Mouse (Mus musculus): ENCODE results near the gene Gm6588. TPM values are rescaled to one million over a fixed set of nuclear protein-coding genes. Genes with fewer than 3 reads are reported as not detected.
A peak's percentile ranks its signal among the peaks of the same experiment; 100 is the strongest.

Gm6588 gene
- polyA plus RNA-seq, 1 experiment from 2014 or later: 0.26 TPM

- 66% methylated on average over 10 of the region's 10 CpGs for WGBS
- ATAC-seq (ENCODE audit: low FRiP score, low TSS enrichment) (no peak), DNase-seq (no peak)
- H3K36me3 ChIP-seq (ENCODE audit: control insufficient read depth, insufficient read depth, low read length): 0 out of 2 replicates have a peak, but pooled peaks cover 22% of the 10 kb centered on the region
- H3K9me3 ChIP-seq (ENCODE audit: control insufficient read depth, low read length): no peaks in the 10 kb centered on the region
- no peaks in the 10 kb centered on the region for H3K27me3 ChIP-seq (ENCODE audit: control insufficient read depth, insufficient read depth, low read length)
- no peaks in the 10 kb centered on the region; the same call in 1 of the 2 replicates for H3K4me1 ChIP-seq (ENCODE audit: control insufficient read depth, insufficient read depth, low read length)
- no peak overlapping the region for H3K4me3 ChIP-seq (replicated peaks; ENCODE audit: low read depth, low read length)
- no peak overlapping the region for H3K27ac ChIP-seq (replicated peaks; ENCODE audit: low read depth, low read length)
- no peak overlapping the region for H3K9ac ChIP-seq (replicated peaks; ENCODE audit: low read length)
- no peak overlapping the region for H3K4me2 ChIP-seq (ENCODE audit: low read length)
Measured at GRCm38 (mm10) chr5:112438535-112438934, 10.7 kb upstream of the Gm6588 start.

- no peak overlapping the region for H3K27ac ChIP-seq (replicated peaks; ENCODE audit: low read depth, low read length)
- no peak for ATAC-seq (ENCODE audit: low FRiP score, low TSS enrichment)
- 85% methylated on average over 9 of the region's 9 CpGs for WGBS
- no peaks in the 10 kb centered on the region for H3K27me3 ChIP-seq (ENCODE audit: control insufficient read depth, insufficient read depth, low read length)
- no peak for DNase-seq
- no peak overlapping the region for H3K4me2 ChIP-seq (ENCODE audit: low read length)
- no peak overlapping the region for H3K9ac ChIP-seq (replicated peaks; ENCODE audit: low read length)
- peaks cover 14% of the 10 kb centered on the region; the same call in 1 of the 2 replicates for H3K36me3 ChIP-seq (ENCODE audit: control insufficient read depth, insufficient read depth, low read length)
- no peaks in the 10 kb centered on the region for H3K4me1 ChIP-seq (ENCODE audit: control insufficient read depth, insufficient read depth, low read length)
- no peak overlapping the region for H3K4me3 ChIP-seq (replicated peaks; ENCODE audit: low read depth, low read length)
- H3K9me3 ChIP-seq (ENCODE audit: control insufficient read depth, low read length): no peaks in the 10 kb centered on the region
Measured at GRCm38 (mm10) chr5:112453088-112453487, 3.9 kb downstream of the Gm6588 start.

GRCm38 (mm10) chr5:112454966-112455555, 5.8 kb downstream of the Gm6588 start:
- DNase-seq (peak; percentile 73), ATAC-seq (ENCODE audit: low FRiP score, low TSS enrichment) (no peak)
- no peak overlapping the region for H3K27ac ChIP-seq (replicated peaks; ENCODE audit: low read depth, low read length)
- H3K4me1 ChIP-seq (ENCODE audit: control insufficient read depth, insufficient read depth, low read length): no peaks in the 10 kb centered on the region; the same call in 1 of the 2 replicates
- no peaks in the 10 kb centered on the region for H3K9me3 ChIP-seq (ENCODE audit: control insufficient read depth, low read length)
- H3K27me3 ChIP-seq (ENCODE audit: control insufficient read depth, insufficient read depth, low read length): no peaks in the 10 kb centered on the region
- peaks cover 14% of the 10 kb centered on the region; the same call in 1 of the 2 replicates for H3K36me3 ChIP-seq (ENCODE audit: control insufficient read depth, insufficient read depth, low read length)
- 65% methylated on average over 12 of the region's 12 CpGs for WGBS
- H3K4me2 ChIP-seq (ENCODE audit: low read length): no peak overlapping the region
- no peak overlapping the region for H3K9ac ChIP-seq (replicated peaks; ENCODE audit: low read length)
- H3K4me3 ChIP-seq (replicated peaks; ENCODE audit: low read depth, low read length): no peak overlapping the region

GRCm38 (mm10) chr5:112459903-112460302, 10.7 kb downstream of the Gm6588 start:
- DNase-seq (no peak), ATAC-seq (ENCODE audit: low FRiP score, low TSS enrichment) (no peak)
- no peak overlapping the region for H3K4me2 ChIP-seq (ENCODE audit: low read length)
- no peak overlapping the region for H3K9ac ChIP-seq (replicated peaks; ENCODE audit: low read length)
- peaks cover 17% of the 10 kb centered on the region for H3K36me3 ChIP-seq (ENCODE audit: control insufficient read depth, insufficient read depth, low read length)
- no peaks in the 10 kb centered on the region for H3K9me3 ChIP-seq (ENCODE audit: control insufficient read depth, low read length)
- 58% methylated on average over 3 of the region's 3 CpGs for WGBS
- H3K27me3 ChIP-seq (ENCODE audit: control insufficient read depth, insufficient read depth, low read length): no peaks in the 10 kb centered on the region
- H3K4me1 ChIP-seq (ENCODE audit: control insufficient read depth, insufficient read depth, low read length): no peaks in the 10 kb centered on the region; the same call in 1 of the 2 replicates
- H3K27ac ChIP-seq (replicated peaks; ENCODE audit: low read depth, low read length): no peak overlapping the region
- H3K4me3 ChIP-seq (replicated peaks; ENCODE audit: low read depth, low read length): no peak overlapping the region

GRCm38 (mm10) chr5:112466331-112466730, 17.1 kb downstream of the Gm6588 start:
- H3K4me1 ChIP-seq (ENCODE audit: control insufficient read depth, insufficient read depth, low read length): no peaks in the 10 kb centered on the region; the same call in 1 of the 2 replicates
- no peak overlapping the region for H3K4me3 ChIP-seq (replicated peaks; ENCODE audit: low read depth, low read length)
- H3K9me3 ChIP-seq (ENCODE audit: control insufficient read depth, low read length): 0 out of 2 replicates have a peak, but pooled peaks cover 6% of the 10 kb centered on the region
- WGBS: 49% methylated on average over 6 of the region's 6 CpGs
- H3K36me3 ChIP-seq (ENCODE audit: control insufficient read depth, insufficient read depth, low read length): peaks cover 20% of the 10 kb centered on the region
- peak overlapping the region; percentile 3 for H3K27ac ChIP-seq (replicated peaks; ENCODE audit: low read depth, low read length)
- DNase-seq: peak; percentile 64
- H3K9ac ChIP-seq (replicated peaks; ENCODE audit: low read length): no peak overlapping the region
- no peak overlapping the region for H3K4me2 ChIP-seq (ENCODE audit: low read length)
- no peak for ATAC-seq (ENCODE audit: low FRiP score, low TSS enrichment)
- H3K27me3 ChIP-seq (ENCODE audit: control insufficient read depth, insufficient read depth, low read length): no peaks in the 10 kb centered on the region

GRCm38 (mm10) chr5:112468986-112469581, 19.9 kb downstream of the Gm6588 start:
- Histone ChIP-seq H3K27me3 (ENCODE audit: control insufficient read depth, insufficient read depth, low read length) (no peaks in the 10 kb centered on the region), H3K4me2 (ENCODE audit: low read length) (no peak overlapping the region), H3K36me3 (ENCODE audit: control insufficient read depth, insufficient read depth, low read length) (peaks cover 24% of the 10 kb centered on the region), H3K4me1 (ENCODE audit: control insufficient read depth, insufficient read depth, low read length) (peaks cover 5% of the 10 kb centered on the region), H3K9me3 (ENCODE audit: control insufficient read depth, low read length) (0 out of 2 replicates have a peak, but pooled peaks cover 6% of the 10 kb centered on the region), H3K4me3 (replicated peaks; ENCODE audit: low read depth, low read length) (no peak overlapping the region), H3K9ac (replicated peaks; ENCODE audit: low read length) (no peak overlapping the region), H3K27ac (replicated peaks; ENCODE audit: low read depth, low read length) (no peak overlapping the region)
- no peak for DNase-seq
- ATAC-seq (ENCODE audit: low FRiP score, low TSS enrichment): no peak
- 83% methylated on average over 4 of the region's 4 CpGs for WGBS

GRCm38 (mm10) chr5:112470144-112470543, 20.9 kb downstream of the Gm6588 start:
- DNase-seq: peak; percentile 73
- ATAC-seq (ENCODE audit: low FRiP score, low TSS enrichment): no peak
- WGBS: 75% methylated on average over 6 of the region's 6 CpGs

GRCm38 (mm10) chr5:112473453-112473852, 24.2 kb downstream of the Gm6588 start:
- Histone ChIP-seq H3K9me3 (ENCODE audit: control insufficient read depth, low read length) (0 out of 2 replicates have a peak, but pooled peaks cover 6% of the 10 kb centered on the region), H3K4me1 (ENCODE audit: control insufficient read depth, insufficient read depth, low read length) (peaks cover 5% of the 10 kb centered on the region; the same call in 1 of the 2 replicates), H3K4me2 (ENCODE audit: low read length) (no peak overlapping the region), H3K27me3 (ENCODE audit: control insufficient read depth, insufficient read depth, low read length) (no peaks in the 10 kb centered on the region), H3K36me3 (ENCODE audit: control insufficient read depth, insufficient read depth, low read length) (peaks cover 19% of the 10 kb centered on the region), H3K4me3 (replicated peaks; ENCODE audit: low read depth, low read length) (no peak overlapping the region), H3K9ac (replicated peaks; ENCODE audit: low read length) (no peak overlapping the region), H3K27ac (replicated peaks; ENCODE audit: low read depth, low read length) (no peak overlapping the region)
- DNase-seq (no peak), ATAC-seq (ENCODE audit: low FRiP score, low TSS enrichment) (no peak)
- 40% methylated on average over 6 of the region's 6 CpGs for WGBS

More at GRCm38 (mm10) chr5:112470144-112470543, 20.9 kb downstream of the Gm6588 start:
- Histone ChIP-seq H3K4me2 (ENCODE audit: low read length) (no peak overlapping the region), H3K27ac (replicated peaks; ENCODE audit: low read depth, low read length) (no peak overlapping the region), H3K27me3 (ENCODE audit: control insufficient read depth, insufficient read depth, low read length) (no peaks in the 10 kb centered on the region), H3K9ac (replicated peaks; ENCODE audit: low read length) (no peak overlapping the region), H3K9me3 (ENCODE audit: control insufficient read depth, low read length) (0 out of 2 replicates have a peak, but pooled peaks cover 6% of the 10 kb centered on the region), H3K4me3 (replicated peaks; ENCODE audit: low read depth, low read length) (no peak overlapping the region), H3K36me3 (ENCODE audit: control insufficient read depth, insufficient read depth, low read length) (peaks cover 26% of the 10 kb centered on the region), H3K4me1 (ENCODE audit: control insufficient read depth, insufficient read depth, low read length) (peaks cover 5% of the 10 kb centered on the region)
